Mouse (Mus musculus): ENCODE results near the gene 3830403N18Rik.
"Not testable (repeated sequence)": the region's sequence is repeated elsewhere in the genome, so short reads cannot be mapped to it uniquely, and the experiment has no call there.

Gene 3830403N18Rik

GRCm38 (mm10) chrX:56136336-56136909, at the start of gene 3830403N18Rik:
TSS of gene 3830403N18Rik (plus strand) at chrX:56136572.
- DNase-seq: not testable (repeated sequence)

DNA sequence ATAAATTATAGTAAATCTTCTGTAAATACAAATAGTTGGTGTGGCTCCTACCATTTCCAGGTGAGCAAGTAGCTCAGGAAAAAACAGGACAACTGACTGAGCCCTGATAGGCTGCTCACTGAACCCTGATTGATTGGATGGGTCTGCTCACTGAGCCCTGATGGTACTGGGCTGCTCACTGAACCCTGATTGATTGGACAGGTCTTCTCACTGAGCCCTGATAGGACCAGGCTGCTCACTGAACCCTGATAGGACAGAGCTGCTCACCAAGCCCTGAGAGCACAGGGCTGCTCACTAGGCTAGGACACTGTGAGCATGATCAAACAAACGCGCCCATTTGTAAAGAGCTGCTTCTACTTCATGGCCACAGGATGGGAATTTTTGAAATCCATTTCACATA, 15.0 kb downstream of the 3830403N18Rik start:
- DNase-seq: no peak

DNA sequence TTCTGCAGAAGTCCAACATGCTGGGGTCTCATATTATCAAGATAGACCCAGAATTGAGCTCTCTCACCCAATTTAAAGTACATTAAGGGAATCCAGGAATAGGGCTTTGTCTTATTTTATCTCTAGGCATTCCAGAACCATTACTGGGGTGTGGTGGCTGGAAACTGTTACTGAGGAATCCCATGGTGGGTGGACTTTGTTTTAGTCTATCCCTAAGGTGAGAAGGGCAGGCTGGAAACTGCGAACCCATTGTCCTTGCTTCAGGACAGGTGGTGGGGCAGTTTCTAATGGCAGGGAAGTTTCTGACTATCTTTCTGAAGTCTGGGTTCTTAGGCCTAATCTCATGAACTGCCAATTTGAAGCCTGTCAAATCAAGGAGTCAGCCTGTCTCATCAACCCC, 50.1 kb downstream of the 3830403N18Rik start:
- not testable (repeated sequence) for DNase-seq

Measured in kidney, postnatal 36 days (tissue).